Mouse (Mus musculus) embryonic facial prominence, embryonic 14.5 days (tissue): ENCODE data around the gene Vmn2r71. TPM values are rescaled to one million over a fixed set of nuclear protein-coding genes. Genes with fewer than 3 reads are reported as not detected.

Source experiments
- ATAC-seq: fragments of 200-750 bp; cut with Nextera tagmentation; 2 replicates; pipeline ENCODE4 v1.8.0; 2017; ENCODE audit warnings: low read depth, moderate number of reproducible peaks, moderate TSS enrichment
- DNase-seq: peaks from one replicate; pipeline ENCODE4 v3.0.0-alpha.2; 2015; ENCODE audit warnings: low spot score
- H3K27ac ChIP-seq: fragments of 300-500 bp; sonication (generic); replicated peaks from 2 replicates; pipeline ENCODE4 v1.5.1; 2014; ENCODE audit warnings: low read depth, mild to moderate bottlenecking, low read length, moderate library complexity
- H3K27me3 ChIP-seq: fragments of 300-500 bp; sonication (generic); replicated peaks from 2 replicates; pipeline ENCODE4 v1.6.1; 2014; ENCODE audit warnings: low read length; ENCODE audit not compliant: control insufficient read depth, insufficient read depth
- H3K36me3 ChIP-seq: fragments of 300-500 bp; sonication (generic); 2 replicates; pipeline ENCODE4 v1.6.1; 2014; ENCODE audit warnings: low read length, mixed read lengths; ENCODE audit not compliant: control insufficient read depth, insufficient read depth
- H3K4me1 ChIP-seq: fragments of 300-500 bp; sonication (generic); 2 replicates; pipeline ENCODE4 v1.6.1; 2014; ENCODE audit warnings: antibody characterized with exemption, low read length; ENCODE audit not compliant: control insufficient read depth, insufficient read depth
- H3K4me2 ChIP-seq: fragments of 300-500 bp; sonication (generic); 2 replicates; pipeline ENCODE4 v1.6.1; 2014; ENCODE audit warnings: low read depth, mild to moderate bottlenecking, low read length, moderate library complexity, mixed read lengths
- H3K4me3 ChIP-seq: fragments of 300-500 bp; sonication (generic); 2 replicates; pipeline ENCODE4 v1.5.1; 2014; ENCODE audit warnings: low read depth, mild to moderate bottlenecking, low read length
- H3K9ac ChIP-seq: fragments of 300-500 bp; sonication (generic); 2 replicates; pipeline ENCODE4 v1.6.1; 2014; ENCODE audit warnings: low read depth, mild to moderate bottlenecking, low read length, moderate library complexity, mixed read lengths
- H3K9me3 ChIP-seq: fragments of 300-500 bp; sonication (generic); 2 replicates; pipeline ENCODE4 v1.6.1; 2016; ENCODE audit warnings: low read length; ENCODE audit not compliant: control insufficient read depth
- WGBS: fragments of 180-500 bp; shearing (Covaris S2); extraction: QIAGEN DNeasy Blood & Tissue Kit; methylation state at CpG from one replicate; pipeline ENCODE4 v1.1.7; 2014; 5-methylcytosine and 5-hydroxymethylcytosine counted together
- polyA plus RNA-seq: library from polyadenylated mRNA; unstranded; fragments of >200 nt; fragmentation: Nextera tagmentation; extraction: Ambion mirVana; gene quantifications from 2 replicates; pipeline ENCODE4 v1.2.1, GENCODE M21; 2014

Vmn2r71 gene
- polyA plus RNA-seq: not detected in 2 replicates

- no peaks in the 10 kb centered on the region for H3K4me1 ChIP-seq
- H3K36me3 ChIP-seq: no peaks in the 10 kb centered on the region
- H3K27ac ChIP-seq: no peak within 1 kb of the TSS
- H3K4me3 ChIP-seq: no peak within 1 kb of the TSS
- WGBS: 81% methylated on average over 5 of the region's 5 CpGs
- no peaks in the 10 kb centered on the region for H3K9me3 ChIP-seq
- DNase-seq (no peak), ATAC-seq (no peak)
- no peak within 1 kb of the TSS for H3K9ac ChIP-seq
- no peaks in the 10 kb centered on the region for H3K27me3 ChIP-seq
- H3K4me2 ChIP-seq: no peak within 1 kb of the TSS
Measured at GRCm38 (mm10) chr7:85562787-85563186, at the start of gene Vmn2r71. Vmn2r71 (plus strand) TSS chr7:85563087.

DNA sequence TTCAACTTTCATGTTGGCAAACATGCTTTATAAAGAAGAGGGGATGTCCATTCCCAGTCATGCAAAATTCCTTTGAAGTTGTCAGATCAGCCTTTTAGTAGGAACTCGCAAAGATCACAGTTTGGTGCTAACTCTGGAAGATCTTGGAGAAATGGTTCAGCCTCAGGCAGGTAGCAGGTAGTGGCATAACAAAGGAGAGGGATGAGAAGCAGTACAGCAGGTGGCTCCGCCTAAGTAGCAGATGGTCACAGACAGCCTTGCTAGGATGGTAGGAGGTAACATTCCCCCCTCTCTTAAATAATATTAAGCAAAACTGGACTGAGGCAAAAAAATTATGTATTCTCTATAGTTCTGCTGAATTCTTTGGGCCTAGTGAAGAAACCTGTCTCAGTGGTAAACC, 20.8 kb upstream of the Vmn2r71 start:
- no peaks in the 10 kb centered on the region for H3K36me3 ChIP-seq
- H3K9me3 ChIP-seq: peaks cover 9% of the 10 kb centered on the region; the same call in 1 of the 2 replicates
- no peak overlapping the region for H3K27ac ChIP-seq
- H3K4me1 ChIP-seq: no peaks in the 10 kb centered on the region
- H3K27me3 ChIP-seq: no peaks in the 10 kb centered on the region
- DNase-seq (no peak), ATAC-seq (no peak)
- no peak overlapping the region for H3K9ac ChIP-seq
- WGBS: 74% methylated on average over 2 of the region's 2 CpGs
- H3K4me2 ChIP-seq: no peak overlapping the region
- no peak overlapping the region for H3K4me3 ChIP-seq

DNA sequence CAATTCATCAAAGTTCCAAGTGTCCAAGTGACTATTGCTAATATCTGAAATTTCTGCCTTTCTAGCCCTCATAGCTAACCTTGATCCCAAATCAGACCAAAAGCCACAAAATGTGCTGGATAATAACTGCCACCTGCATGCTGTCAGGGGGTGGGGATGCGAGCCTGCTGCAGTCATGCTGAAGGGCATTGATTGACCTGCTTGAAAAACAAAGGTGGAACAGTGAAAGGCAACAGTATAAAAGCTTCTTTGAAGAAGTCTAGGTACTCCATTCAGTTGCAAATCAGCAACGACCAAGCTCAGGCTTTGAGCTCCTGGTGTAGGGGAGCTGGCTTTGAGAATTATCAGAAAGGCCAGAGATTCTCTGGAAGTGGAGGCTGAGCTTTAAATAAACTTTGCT, 19.8 kb upstream of the Vmn2r71 start:
- Histone ChIP-seq H3K4me3 (no peak overlapping the region), H3K27ac (no peak overlapping the region), H3K4me1 (no peaks in the 10 kb centered on the region), H3K36me3 (no peaks in the 10 kb centered on the region), H3K27me3 (no peaks in the 10 kb centered on the region), H3K4me2 (no peak overlapping the region), H3K9ac (no peak overlapping the region), H3K9me3 (peaks cover 10% of the 10 kb centered on the region; the same call in 1 of the 2 replicates)
- 62% methylated on average over 2 of the region's 2 CpGs for WGBS
- DNase-seq (no peak), ATAC-seq (no peak)

DNA sequence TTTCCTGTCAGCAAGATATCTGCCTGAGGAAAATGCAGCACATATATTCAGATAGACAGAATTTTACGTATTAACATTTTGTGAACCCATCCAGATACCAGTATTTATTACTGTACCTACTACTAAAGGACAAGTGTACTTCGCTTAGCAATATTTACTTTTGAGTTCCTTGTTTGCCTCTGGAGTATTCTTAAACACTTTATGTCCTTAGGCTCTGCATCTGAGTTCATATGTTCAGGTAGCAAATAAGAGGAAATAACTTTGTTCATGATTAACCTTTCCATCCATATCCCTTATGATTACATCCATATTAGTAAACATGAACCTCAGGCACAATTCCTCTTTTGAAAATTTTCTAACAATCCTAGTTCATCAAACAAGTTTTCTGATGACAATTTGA, 6.2 kb downstream of the Vmn2r71 start, which contains the start of gene Vmn2r70:
Gene Vmn2r70 (minus strand): TSS at position 101 of the 400 bp plus-strand sequence.
- Histone ChIP-seq H3K9me3 (0 out of 2 replicates have a peak, but pooled peaks cover 4% of the 10 kb centered on the region), H3K4me2 (no peak within 1 kb of the TSS), H3K27me3 (no peaks in the 10 kb centered on the region), H3K27ac (no peak within 1 kb of the TSS), H3K4me1 (no peaks in the 10 kb centered on the region), H3K36me3 (no peaks in the 10 kb centered on the region), H3K4me3 (no peak within 1 kb of the TSS), H3K9ac (no peak within 1 kb of the TSS)
- WGBS: 76% methylated on average over 2 of the region's 2 CpGs
- ATAC-seq (no peak), DNase-seq (no peak)

Other genes starting within 250 kb of the Vmn2r71 start
- gene Vmn2r69, start 147.2 kb upstream of the Vmn2r71 start, polyA plus RNA-seq: not detected in 2 replicates
- gene Vmn2r70, start 6.1 kb downstream of the Vmn2r71 start, polyA plus RNA-seq: not detected in 2 replicates
- not detected in 2 replicates for gene Vmn2r72, start 192.0 kb downstream of the Vmn2r71 start, polyA plus RNA-seq